Mouse (Mus musculus) ES-CJ7 (cell line): ENCODE measurements at regions not wholly inside any gene's neighbourhood (a gene's known extent, or its start where the extent isn't known, plus 50 kb on each side); places are given as distances from the start of the nearest gene placed in this dataset.

Experiments used
- DNase-seq: peaks from one replicate; pipeline ENCODE4 v3.0.0; 2011; ENCODE audit warnings: low read depth, low spot score

GRCm38 (mm10) chr6:93395296-93395695, 452.0 kb upstream of the Adamts9 start:
- no peak for DNase-seq

GRCm38 (mm10) chr6:93393551-93393950, 450.3 kb upstream of the Adamts9 start:
- DNase-seq = no peak

GRCm38 (mm10) chr6:93392402-93392801, 449.1 kb upstream of the Adamts9 start:
- DNase-seq = no peak

GRCm38 (mm10) chr6:93391166-93391565, 447.9 kb upstream of the Adamts9 start:
- no peak for DNase-seq

- no peak for DNase-seq
Observed at GRCm38 (mm10) chr6:93371341-93371740, 428.0 kb upstream of the Adamts9 start.

- DNase-seq = peak; percentile 52
Observed at GRCm38 (mm10) chr6:93363846-93364245, 420.6 kb upstream of the Adamts9 start.

- DNase-seq = peak; percentile 79
Observed at GRCm38 (mm10) chr6:93353353-93354125, 410.2 kb upstream of the Adamts9 start.

- peak; percentile 68 for DNase-seq
Observed at GRCm38 (mm10) chr6:93349936-93350700, 406.8 kb upstream of the Adamts9 start.

GRCm38 (mm10) chr6:93348141-93348540, 404.8 kb upstream of the Adamts9 start:
- DNase-seq = no peak

- DNase-seq = no peak
Observed at GRCm38 (mm10) chr6:93328683-93329082, 385.4 kb upstream of the Adamts9 start.

- DNase-seq = no peak
Observed at GRCm38 (mm10) chr6:93327930-93328329, 384.6 kb upstream of the Adamts9 start.

GRCm38 (mm10) chr6:93323881-93324280, 380.6 kb upstream of the Adamts9 start:
- DNase-seq = no peak

- DNase-seq = no peak
Observed at GRCm38 (mm10) chr6:93314625-93315024, 371.3 kb upstream of the Adamts9 start.

- DNase-seq = peak; percentile 67
Observed at GRCm38 (mm10) chr6:93305176-93305575, 361.9 kb upstream of the Adamts9 start.

- DNase-seq = no peak
Observed at GRCm38 (mm10) chr6:93297975-93298374, 354.7 kb upstream of the Adamts9 start.

- DNase-seq = no peak
Observed at GRCm38 (mm10) chr6:93291711-93292110, 348.4 kb upstream of the Adamts9 start.

GRCm38 (mm10) chr6:93288421-93288820, 345.1 kb upstream of the Adamts9 start:
- DNase-seq = no peak

GRCm38 (mm10) chr6:93285796-93286195, 342.5 kb upstream of the Adamts9 start:
- no peak for DNase-seq

- DNase-seq = no peak
Observed at GRCm38 (mm10) chr6:93281530-93281929, 338.2 kb upstream of the Adamts9 start.

GRCm38 (mm10) chr6:93273917-93274513, 330.7 kb upstream of the Adamts9 start:
- no peak for DNase-seq

GRCm38 (mm10) chr6:93272206-93272605, 328.9 kb upstream of the Adamts9 start:
- no peak for DNase-seq

- DNase-seq = no peak
Observed at GRCm38 (mm10) chr6:93266826-93267225, 323.5 kb upstream of the Adamts9 start.
